Mouse (Mus musculus) C2C12 (cell line): ENCODE data around the gene Rock2.

Experiments
- CEBPB ChIP-seq: IDR thresholded peaks from one replicate; pipeline ENCODE4 v1.6.1; 2011; ENCODE audit warnings: low read depth, mild to moderate bottlenecking, control low read depth, moderate library complexity
- CTCF ChIP-seq: IDR thresholded peaks from one replicate; pipeline ENCODE4 v1.5.1; 2011; ENCODE audit not compliant: control insufficient read depth, insufficient read depth, insufficient read length
- MYOD1 ChIP-seq: IDR thresholded peaks from one replicate; pipeline ENCODE4 v1.6.1; 2011; ENCODE audit warnings: low read depth; ENCODE audit not compliant: control insufficient read depth, insufficient read length

- TF ChIP-seq CTCF (no peak), CEBPB (no peak), MYOD1 (no peak)
Observed at GRCm38 (mm10) chr12:17034671-17035070, 140.0 kb downstream of the Rock2 start.
